Mouse (Mus musculus) embryonic facial prominence, embryonic 12.5 days (tissue): ENCODE measurements around the gene Gpr89. TPM values are rescaled to one million over a fixed set of nuclear protein-coding genes. Genes with fewer than 3 reads are reported as not detected.

Source experiments
- ATAC-seq: fragments of 200-750 bp; cut with Nextera tagmentation; 2 replicates; pipeline ENCODE4 v1.8.0; 2017; ENCODE audit not compliant: insufficient number of reproducible peaks, insufficient read depth, low FRiP score, low TSS enrichment
- H3K27ac ChIP-seq: fragments of 300-500 bp; sonication (generic); 2 replicates; pipeline ENCODE4 v1.5.1; 2016; ENCODE audit warnings: mild to moderate bottlenecking
- H3K27me3 ChIP-seq: fragments of 300-500 bp; sonication (generic); 2 replicates; pipeline ENCODE4 v1.6.1; 2016; ENCODE audit warnings: mild to moderate bottlenecking, moderate library complexity
- H3K36me3 ChIP-seq: fragments of 300-500 bp; sonication (generic); 2 replicates; pipeline ENCODE4 v1.6.1; 2016; ENCODE audit warnings: mild to moderate bottlenecking
- H3K4me1 ChIP-seq: fragments of 300-500 bp; sonication (generic); 2 replicates; pipeline ENCODE4 v1.6.1; 2016
- H3K4me2 ChIP-seq: fragments of 300-500 bp; sonication (generic); replicated peaks from 2 replicates; pipeline ENCODE4 v1.6.1; 2016; ENCODE audit warnings: mild to moderate bottlenecking, moderate library complexity
- H3K4me3 ChIP-seq: fragments of 300-500 bp; sonication (generic); 2 replicates; pipeline ENCODE4 v1.5.1; 2016; ENCODE audit warnings: mild to moderate bottlenecking
- H3K9ac ChIP-seq: fragments of 300-500 bp; sonication (generic); 2 replicates; pipeline ENCODE4 v1.6.1; 2016; ENCODE audit warnings: mild to moderate bottlenecking, moderate library complexity
- H3K9me3 ChIP-seq: fragments of 300-500 bp; sonication (generic); 2 replicates; pipeline ENCODE4 v1.6.1; 2016; ENCODE audit warnings: mild to moderate bottlenecking, moderate library complexity
- WGBS: fragments of 180-500 bp; shearing (Covaris S2); methylation state at CpG from one replicate; pipeline ENCODE4 v1.1.7; 2016; 5-methylcytosine and 5-hydroxymethylcytosine counted together
- polyA plus RNA-seq: library from polyadenylated mRNA; unstranded; fragments of >200 nt; fragmentation: Nextera tagmentation; extraction: Ambion mirVana; gene quantifications from 2 replicates; pipeline ENCODE4 v1.2.1, GENCODE M21; 2016

The Gpr89 gene
- polyA plus RNA-seq, 1 experiment from 2014 or later = 43.1 TPM

GRCm38 (mm10) chr3:96820116-96820915 is 84.8 kb downstream of the Gpr89 start:
- 79% methylated on average over 6 of the region's 6 CpGs for WGBS
- no peaks in the 10 kb centered on the region for H3K27me3 ChIP-seq
- no peak for ATAC-seq

More at GRCm38 (mm10) chr3:96820116-96820915, 84.8 kb downstream of the Gpr89 start:
- H3K9ac ChIP-seq = no peak overlapping the region
- H3K27ac ChIP-seq = no peak overlapping the region
- H3K4me2 ChIP-seq = no peak overlapping the region
- no peaks in the 10 kb centered on the region for H3K4me1 ChIP-seq
- H3K36me3 ChIP-seq = no peaks in the 10 kb centered on the region
- no peaks in the 10 kb centered on the region for H3K9me3 ChIP-seq
- H3K4me3 ChIP-seq = no peak overlapping the region

Other genes with a start within 250 kb of the Gpr89 start
- gene Ankrd35, start 235.2 kb downstream of the Gpr89 start, polyA plus RNA-seq = 0.92 and 1.1 TPM in 2 replicates
- gene Pias3, start 209.0 kb downstream of the Gpr89 start, polyA plus RNA-seq = 77.4 and 77.5 TPM in 2 replicates
- gene Nudt17, start 196.8 kb downstream of the Gpr89 start, polyA plus RNA-seq = 13.7 and 14.7 TPM in 2 replicates
- 35.5 and 36.6 TPM in 2 replicates for gene Polr3c, start 177.7 kb downstream of the Gpr89 start, polyA plus RNA-seq
- gene Rnf115, start 177.7 kb downstream of the Gpr89 start, polyA plus RNA-seq = 64.5 and 70.3 TPM in 2 replicates
- not detected in 2 replicates for gene Pdzk1, start 76.1 kb downstream of the Gpr89 start, polyA plus RNA-seq
- 0.10 and 0.18 TPM in 2 replicates for gene Cd160, start 76.0 kb downstream of the Gpr89 start, polyA plus RNA-seq
- 14.3 and 20.6 TPM in 2 replicates for gene Gja5, start 653 bp downstream of the Gpr89 start, polyA plus RNA-seq
- gene Gja8, start 20.7 kb upstream of the Gpr89 start, polyA plus RNA-seq = 0.65 and 2.4 TPM in 2 replicates